Mouse (Mus musculus): ENCODE results near the gene Cdkn1a. TPM values are rescaled to one million over a fixed set of nuclear protein-coding genes. Genes with fewer than 3 reads are reported as not detected.
A peak's percentile ranks its signal among the peaks of the same experiment; 100 is the strongest.

The Cdkn1a gene
- polyA plus RNA-seq, 1 experiment from 2014 or later, result 144 TPM

DNA sequence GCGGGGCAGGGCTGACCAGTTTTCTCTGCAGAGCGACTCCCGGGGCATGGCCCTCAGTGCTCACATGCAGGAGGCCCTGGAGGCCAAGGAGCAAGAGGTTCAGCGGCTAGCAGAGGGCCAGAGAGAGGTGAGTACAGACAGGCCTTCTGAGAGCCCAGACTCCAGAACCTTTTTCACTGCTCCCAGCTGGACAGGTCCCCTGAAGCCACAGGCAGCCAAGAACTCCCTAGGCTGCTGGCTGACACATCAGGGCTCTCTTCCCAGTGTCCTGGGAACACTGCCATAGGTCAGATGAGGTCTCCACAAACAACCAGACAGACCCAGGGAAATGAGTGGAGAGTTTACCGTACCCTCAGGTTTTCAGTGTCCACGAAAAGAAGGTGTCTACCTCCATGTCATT lies 45.5 kb downstream of the Cdkn1a start:
- ATAC-seq (ENCODE audit: insufficient read depth, low FRiP score), result no peak
- H3K4me3 ChIP-seq (replicated peaks; ENCODE audit: low read length), result no peak overlapping the region
- no peak overlapping the region for H3K9ac ChIP-seq (ENCODE audit: low read length)
- no peaks in the 10 kb centered on the region; the same call in 1 of the 2 replicates for H3K4me1 ChIP-seq (ENCODE audit: control insufficient read depth, insufficient read depth, low read length)
- peak overlapping the region; percentile 5; the same call in 1 of the 2 replicates for H3K27ac ChIP-seq (ENCODE audit: low read length)
- no peaks in the 10 kb centered on the region for H3K27me3 ChIP-seq (ENCODE audit: control insufficient read depth, insufficient read depth, low read length)
- H3K9me3 ChIP-seq (replicated peaks; ENCODE audit: control insufficient read depth, low read length), result no peaks in the 10 kb centered on the region
- H3K4me2 ChIP-seq (ENCODE audit: low read depth, low read length), result no peak overlapping the region
- WGBS, result 52% methylated on average over 6 of the region's 6 CpGs
- H3K36me3 ChIP-seq (ENCODE audit: control insufficient read depth, insufficient read depth, low read length), result no peaks in the 10 kb centered on the region

DNA sequence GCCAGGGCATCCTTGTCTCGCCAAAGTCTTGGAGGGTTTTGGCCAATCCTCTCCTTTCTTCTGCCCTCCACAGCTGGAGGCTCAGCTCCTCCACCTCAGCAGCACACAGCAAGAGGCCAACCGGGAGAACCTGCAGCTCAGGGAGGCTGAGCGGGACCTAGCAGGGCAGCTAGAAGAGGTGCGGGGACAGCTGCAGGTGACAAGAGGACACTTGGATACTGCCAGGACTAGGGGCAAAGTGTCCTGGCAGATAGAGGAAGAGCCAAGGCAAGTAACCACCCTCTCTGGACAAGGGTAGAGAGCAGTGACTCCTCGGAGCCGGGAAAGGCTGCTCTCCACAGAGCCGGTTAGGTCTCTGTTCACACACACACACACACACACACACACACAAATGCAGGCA lies 47.1 kb downstream of the Cdkn1a start:
- H3K9ac ChIP-seq (ENCODE audit: low read length), result no peak overlapping the region
- no peaks in the 10 kb centered on the region; the same call in 1 of the 2 replicates for H3K4me1 ChIP-seq (ENCODE audit: control insufficient read depth, insufficient read depth, low read length)
- ATAC-seq (ENCODE audit: insufficient read depth, low FRiP score), result no peak
- no peaks in the 10 kb centered on the region for H3K9me3 ChIP-seq (replicated peaks; ENCODE audit: control insufficient read depth, low read length)
- no peaks in the 10 kb centered on the region for H3K27me3 ChIP-seq (ENCODE audit: control insufficient read depth, insufficient read depth, low read length)
- 80% methylated on average over 7 of the region's 7 CpGs for WGBS
- no peak overlapping the region for H3K4me3 ChIP-seq (replicated peaks; ENCODE audit: low read length)
- no peak overlapping the region for H3K27ac ChIP-seq (ENCODE audit: low read length)
- no peak overlapping the region for H3K4me2 ChIP-seq (ENCODE audit: low read depth, low read length)
- no peaks in the 10 kb centered on the region for H3K36me3 ChIP-seq (ENCODE audit: control insufficient read depth, insufficient read depth, low read length)

DNA sequence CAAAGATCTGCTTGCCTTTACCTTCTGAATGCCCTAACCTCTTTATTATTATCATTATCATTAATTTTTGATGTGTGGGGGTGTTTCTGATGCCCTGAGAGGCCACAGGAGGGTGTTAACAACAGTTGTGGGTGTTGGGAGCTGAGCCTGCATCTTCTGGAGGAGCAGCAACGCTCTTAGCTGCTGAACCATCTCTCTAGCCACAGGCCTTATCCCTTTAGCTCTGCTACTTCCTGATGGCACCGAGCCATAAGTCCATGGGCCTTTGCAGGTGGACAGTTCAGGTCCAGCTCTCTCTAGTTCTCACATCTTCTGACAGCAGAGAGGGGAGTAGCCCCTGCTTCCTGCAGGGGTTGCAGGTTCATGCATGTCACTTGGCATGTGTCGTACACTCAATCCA lies 50.8 kb downstream of the Cdkn1a start:
- no peak; the same call in 1 of the 2 replicates for ATAC-seq (ENCODE audit: insufficient read depth, low FRiP score)
- no peak overlapping the region for H3K9ac ChIP-seq (ENCODE audit: low read length)
- no peaks in the 10 kb centered on the region for H3K4me1 ChIP-seq (ENCODE audit: control insufficient read depth, insufficient read depth, low read length)
- no peaks in the 10 kb centered on the region for H3K36me3 ChIP-seq (ENCODE audit: control insufficient read depth, insufficient read depth, low read length)
- peaks cover 5% of the 10 kb centered on the region; the same call in 1 of the 2 replicates for H3K9me3 ChIP-seq (replicated peaks; ENCODE audit: control insufficient read depth, low read length)
- no peak overlapping the region for H3K27ac ChIP-seq (ENCODE audit: low read length)
- no peaks in the 10 kb centered on the region for H3K27me3 ChIP-seq (ENCODE audit: control insufficient read depth, insufficient read depth, low read length)
- 86% methylated on average over 3 of the region's 3 CpGs for WGBS
- no peak overlapping the region for H3K4me3 ChIP-seq (replicated peaks; ENCODE audit: low read length)
- no peak overlapping the region for H3K4me2 ChIP-seq (ENCODE audit: low read depth, low read length)

DNA sequence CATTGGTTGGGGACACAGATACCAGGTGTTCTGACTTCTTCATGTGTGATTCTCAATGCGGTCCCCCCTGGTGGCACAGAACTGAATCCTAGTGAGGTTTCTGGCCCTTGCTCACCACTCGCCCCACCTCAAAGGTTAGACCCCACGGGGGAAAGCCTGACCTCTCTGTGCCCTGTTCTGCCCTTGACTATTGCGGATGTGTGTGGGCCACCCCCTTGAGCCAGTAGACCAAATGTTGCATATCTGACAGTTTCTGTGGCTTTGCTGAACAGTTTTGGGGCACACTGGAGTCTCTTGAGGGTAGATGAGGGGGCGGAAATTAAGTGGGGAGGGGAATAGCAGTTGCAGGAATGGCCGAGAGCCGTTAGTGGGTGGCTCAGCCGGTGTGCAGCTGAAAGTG lies 52.5 kb downstream of the Cdkn1a start:
- Histone ChIP-seq H3K4me2 (ENCODE audit: low read depth, low read length) (no peak overlapping the region), H3K27ac (ENCODE audit: low read length) (no peak overlapping the region), H3K4me1 (ENCODE audit: control insufficient read depth, insufficient read depth, low read length) (0 out of 2 replicates have a peak, but pooled peaks cover 3% of the 10 kb centered on the region), H3K27me3 (ENCODE audit: control insufficient read depth, insufficient read depth, low read length) (no peaks in the 10 kb centered on the region), H3K4me3 (replicated peaks; ENCODE audit: low read length) (no peak overlapping the region), H3K9me3 (replicated peaks; ENCODE audit: control insufficient read depth, low read length) (peaks cover 5% of the 10 kb centered on the region; the same call in 1 of the 2 replicates), H3K36me3 (ENCODE audit: control insufficient read depth, insufficient read depth, low read length) (no peaks in the 10 kb centered on the region), H3K9ac (ENCODE audit: low read length) (no peak overlapping the region)
- 79% methylated on average over 8 of the region's 8 CpGs for WGBS
- ATAC-seq (ENCODE audit: insufficient read depth, low FRiP score), result no peak

DNA sequence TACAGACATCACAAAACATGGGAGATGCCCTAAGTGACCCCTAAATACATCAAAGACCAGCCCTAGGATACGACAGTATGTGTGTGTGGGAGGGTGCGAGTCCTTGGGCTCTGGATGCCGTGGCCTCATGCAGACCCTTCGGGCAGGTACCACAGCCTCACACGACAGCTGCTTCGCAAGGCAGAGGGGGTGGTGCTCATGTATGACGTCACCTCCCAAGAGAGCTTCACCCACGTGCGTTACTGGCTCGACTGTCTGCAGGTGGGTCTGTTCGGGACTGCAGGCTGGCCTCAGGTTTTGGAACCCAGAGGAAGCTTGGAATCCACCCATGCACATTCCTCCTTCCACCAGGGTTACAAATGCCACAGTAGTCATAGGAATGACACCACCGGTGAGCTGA lies 54.3 kb downstream of the Cdkn1a start:
- WGBS, result 88% methylated on average over 12 of the region's 12 CpGs
- no peaks in the 10 kb centered on the region for H3K36me3 ChIP-seq (ENCODE audit: control insufficient read depth, insufficient read depth, low read length)
- H3K9ac ChIP-seq (ENCODE audit: low read length), result no peak overlapping the region
- peaks cover 8% of the 10 kb centered on the region; the same call in 1 of the 2 replicates for H3K4me1 ChIP-seq (ENCODE audit: control insufficient read depth, insufficient read depth, low read length)
- no peak overlapping the region for H3K4me2 ChIP-seq (ENCODE audit: low read depth, low read length)
- peaks cover 5% of the 10 kb centered on the region; the same call in 1 of the 2 replicates for H3K9me3 ChIP-seq (replicated peaks; ENCODE audit: control insufficient read depth, low read length)
- H3K4me3 ChIP-seq (replicated peaks; ENCODE audit: low read length), result no peak overlapping the region
- ATAC-seq (ENCODE audit: insufficient read depth, low FRiP score), result no peak
- no peaks in the 10 kb centered on the region for H3K27me3 ChIP-seq (ENCODE audit: control insufficient read depth, insufficient read depth, low read length)
- no peak overlapping the region for H3K27ac ChIP-seq (ENCODE audit: low read length)

DNA sequence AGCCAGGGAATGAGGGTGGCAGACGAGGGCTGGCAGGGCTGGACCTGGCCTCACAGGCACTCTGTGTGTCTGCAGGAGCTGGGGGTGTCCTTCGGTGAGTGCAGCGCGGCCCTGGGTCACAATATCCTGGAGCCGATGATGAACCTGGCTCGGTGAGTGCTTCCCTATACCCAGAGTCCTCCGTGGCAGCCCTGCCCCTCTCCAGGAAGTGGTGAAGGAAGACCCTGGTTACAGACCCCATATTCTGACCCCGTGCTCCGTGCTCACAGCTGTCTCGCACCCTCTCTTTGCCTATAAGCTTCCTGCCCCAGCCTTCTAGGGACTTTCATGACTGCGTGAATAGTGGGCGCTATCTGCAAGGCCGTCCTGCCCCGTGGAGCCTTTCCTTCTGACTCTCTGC lies 56.5 kb downstream of the Cdkn1a start:
- 77% methylated on average over 14 of the region's 14 CpGs for WGBS
- Histone ChIP-seq H3K9ac (ENCODE audit: low read length) (no peak overlapping the region), H3K4me1 (ENCODE audit: control insufficient read depth, insufficient read depth, low read length) (peaks cover 8% of the 10 kb centered on the region; the same call in 1 of the 2 replicates), H3K4me2 (ENCODE audit: low read depth, low read length) (no peak overlapping the region), H3K9me3 (replicated peaks; ENCODE audit: control insufficient read depth, low read length) (peaks cover 5% of the 10 kb centered on the region; the same call in 1 of the 2 replicates), H3K27me3 (ENCODE audit: control insufficient read depth, insufficient read depth, low read length) (no peaks in the 10 kb centered on the region), H3K27ac (ENCODE audit: low read length) (no peak overlapping the region), H3K4me3 (replicated peaks; ENCODE audit: low read length) (no peak overlapping the region), H3K36me3 (ENCODE audit: control insufficient read depth, insufficient read depth, low read length) (no peaks in the 10 kb centered on the region)
- no peak for ATAC-seq (ENCODE audit: insufficient read depth, low FRiP score)

DNA sequence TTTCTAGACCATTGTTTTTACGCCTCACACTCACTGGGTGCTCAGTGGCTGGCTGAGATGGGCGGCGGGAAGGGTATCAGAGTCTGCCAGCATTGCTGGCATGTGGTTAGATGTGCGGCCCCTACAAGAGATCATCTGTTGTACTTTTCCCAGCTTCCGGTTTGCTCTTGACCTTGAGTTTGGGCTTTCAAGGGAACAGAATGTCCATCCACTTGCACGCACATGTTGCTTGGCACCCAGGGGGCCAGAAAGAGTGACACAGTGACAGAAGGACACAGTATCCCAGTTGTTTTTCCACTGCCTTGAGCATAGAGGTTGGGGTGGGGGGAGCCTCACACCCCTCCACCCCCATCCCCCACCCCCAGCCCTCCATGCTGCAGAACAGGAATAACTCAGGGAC lies 57.0 kb downstream of the Cdkn1a start:
- ATAC-seq (ENCODE audit: insufficient read depth, low FRiP score), result no peak
- 73% methylated on average over 6 of the region's 6 CpGs for WGBS

DNA sequence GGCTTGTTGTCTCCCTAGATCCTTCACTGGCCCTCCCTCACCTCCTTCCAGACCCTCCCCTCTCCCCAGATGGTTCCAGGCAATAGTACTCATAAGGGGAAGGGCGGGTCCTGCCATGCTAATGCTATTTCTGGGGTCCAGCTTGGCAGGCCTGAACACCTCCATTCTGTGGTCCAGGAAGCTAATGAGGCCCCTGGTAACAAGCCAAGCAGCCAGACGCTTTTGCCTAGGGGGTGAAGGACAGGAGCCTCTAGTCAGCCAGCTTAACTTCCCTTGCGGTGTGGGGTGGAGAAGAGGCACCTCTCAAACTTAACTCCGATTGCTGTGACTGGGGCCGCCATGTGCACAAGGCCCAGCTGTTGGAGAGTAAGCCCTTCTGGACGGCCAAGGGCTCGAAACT lies 59.0 kb downstream of the Cdkn1a start:
- Histone ChIP-seq H3K4me3 (replicated peaks; ENCODE audit: low read length) (no peak overlapping the region), H3K27ac (ENCODE audit: low read length) (no peak overlapping the region), H3K4me2 (ENCODE audit: low read depth, low read length) (no peak overlapping the region), H3K9me3 (replicated peaks; ENCODE audit: control insufficient read depth, low read length) (peaks cover 5% of the 10 kb centered on the region; the same call in 1 of the 2 replicates), H3K27me3 (ENCODE audit: control insufficient read depth, insufficient read depth, low read length) (no peaks in the 10 kb centered on the region), H3K36me3 (ENCODE audit: control insufficient read depth, insufficient read depth, low read length) (no peaks in the 10 kb centered on the region), H3K4me1 (ENCODE audit: control insufficient read depth, insufficient read depth, low read length) (peaks cover 8% of the 10 kb centered on the region; the same call in 1 of the 2 replicates), H3K9ac (ENCODE audit: low read length) (no peak overlapping the region)
- 66% methylated on average over 7 of the region's 7 CpGs for WGBS
- ATAC-seq (ENCODE audit: insufficient read depth, low FRiP score), result no peak

More for the DNA sequence above, 57.0 kb downstream of the Cdkn1a start:
- no peak overlapping the region for H3K27ac ChIP-seq (ENCODE audit: low read length)
- no peak overlapping the region for H3K4me2 ChIP-seq (ENCODE audit: low read depth, low read length)
- H3K9me3 ChIP-seq (replicated peaks; ENCODE audit: control insufficient read depth, low read length), result peaks cover 5% of the 10 kb centered on the region; the same call in 1 of the 2 replicates
- H3K36me3 ChIP-seq (ENCODE audit: control insufficient read depth, insufficient read depth, low read length), result no peaks in the 10 kb centered on the region
- peaks cover 8% of the 10 kb centered on the region; the same call in 1 of the 2 replicates for H3K4me1 ChIP-seq (ENCODE audit: control insufficient read depth, insufficient read depth, low read length)
- no peaks in the 10 kb centered on the region for H3K27me3 ChIP-seq (ENCODE audit: control insufficient read depth, insufficient read depth, low read length)
- no peak overlapping the region for H3K9ac ChIP-seq (ENCODE audit: low read length)
- no peak overlapping the region for H3K4me3 ChIP-seq (replicated peaks; ENCODE audit: low read length)

Measured in stomach, embryonic 16.5 days (tissue).